Mouse (Mus musculus) thymus, postnatal 36 days (tissue): Measurements from ENCODE around the gene Arel1.

Experiments used
- DNase-seq, 2 experiments: peaks; one replicate each; pipeline ENCODE4 v3.0.0; 2022; ENCODE audit warnings: mixed read lengths in 2 of 2

The Arel1 gene

DNA sequence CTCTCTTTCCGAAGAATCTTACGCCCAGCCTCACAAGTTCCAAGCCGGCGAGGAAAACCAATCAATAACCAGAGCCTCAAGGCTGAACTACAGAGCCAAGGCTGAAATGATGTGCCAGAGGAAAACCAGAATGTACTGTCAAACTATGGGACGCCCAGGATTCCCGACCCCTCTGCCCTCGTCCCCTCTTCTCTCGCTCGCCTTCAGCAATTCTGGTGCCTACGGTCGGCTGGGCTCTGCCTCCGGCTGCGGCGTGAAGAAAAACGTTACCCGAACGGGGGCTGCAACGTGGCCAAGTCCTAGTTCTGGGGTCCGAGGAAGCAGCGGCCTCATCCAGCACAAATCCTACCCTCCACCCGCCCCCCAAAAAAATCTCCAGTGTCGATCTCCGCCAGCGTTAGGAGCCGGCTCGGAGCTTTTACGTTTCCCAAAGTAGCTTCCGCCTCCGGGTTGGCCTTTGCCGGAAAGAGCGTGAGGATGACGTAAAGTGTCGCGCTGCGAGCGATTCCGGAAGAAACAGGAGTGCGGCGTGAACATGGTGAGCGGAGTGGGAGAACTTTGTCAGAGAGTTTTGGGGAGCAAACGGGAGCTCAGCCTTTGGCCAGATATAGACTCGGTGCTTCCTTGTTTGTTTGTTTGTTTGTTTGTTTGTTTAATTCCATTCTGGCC lies at the start of gene Arel1, which contains the start of gene Fcf1:
TSS of gene Arel1 (minus strand) at position 473 of the 669 bp plus-strand sequence.
TSS of gene Fcf1 (plus strand) at position 470 of the 669 bp plus-strand sequence.
- peak; percentile 87 to 88 for DNase-seq

DNA sequence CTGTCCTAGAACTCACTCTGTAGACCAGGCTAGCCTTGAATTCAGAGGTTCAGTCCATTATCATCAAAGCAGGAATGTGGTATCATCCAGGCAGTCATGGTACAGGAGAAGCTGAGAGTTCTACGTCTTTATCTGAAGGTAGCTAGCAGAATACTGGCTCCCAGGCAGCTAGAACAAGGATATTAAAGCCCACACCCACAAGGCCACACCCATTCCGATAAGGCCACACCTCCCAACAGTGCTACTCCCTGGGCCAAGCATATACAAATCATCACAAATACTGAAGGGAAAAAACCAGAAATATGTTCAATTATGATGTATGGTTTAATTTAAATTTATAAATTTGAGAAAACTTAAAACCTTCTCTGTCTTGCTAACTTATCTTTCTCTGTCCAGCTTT lies 41.5 kb upstream of the Arel1 start:
- DNase-seq, result no peak

DNA sequence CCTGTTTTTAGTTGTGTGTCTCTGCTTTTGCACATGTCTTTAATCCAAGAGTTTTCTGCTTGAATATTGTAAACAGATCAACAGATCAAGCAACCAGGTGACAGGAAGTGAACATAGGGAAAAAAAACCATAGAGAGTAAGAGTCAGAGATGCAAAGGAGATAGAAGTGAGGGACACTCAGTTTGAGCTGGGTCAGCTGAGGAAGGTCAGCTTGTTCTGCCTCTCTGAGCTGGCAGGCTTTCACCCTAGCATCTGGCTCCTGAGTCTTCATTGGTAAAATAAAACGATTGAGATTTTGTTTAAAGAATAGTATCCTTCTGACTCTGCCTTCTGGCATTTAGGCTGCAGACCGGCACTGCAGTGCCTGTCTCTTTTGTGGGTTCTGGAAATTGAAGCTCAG lies 39.8 kb upstream of the Arel1 start:
- DNase-seq, result no peak

DNA sequence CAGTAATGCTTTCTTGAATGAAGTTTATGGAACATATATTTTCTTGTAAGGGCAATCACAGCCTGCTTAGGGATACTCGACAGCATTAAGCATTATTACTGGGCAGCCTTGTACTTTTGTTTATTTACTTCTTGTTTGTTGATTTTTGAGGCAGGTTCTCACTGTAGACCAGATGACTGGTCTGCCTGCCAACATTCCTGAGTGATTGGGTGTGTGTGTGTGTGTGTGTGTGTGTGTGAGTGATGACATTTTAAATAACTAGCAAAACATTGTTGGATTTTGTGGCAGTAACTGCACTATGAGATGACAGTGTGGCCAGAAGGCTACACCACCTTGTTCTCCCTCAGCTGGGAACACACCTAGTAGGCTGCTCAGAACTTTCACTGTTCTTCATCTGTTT lies 39.1 kb upstream of the Arel1 start:
- DNase-seq, result no peak

DNA sequence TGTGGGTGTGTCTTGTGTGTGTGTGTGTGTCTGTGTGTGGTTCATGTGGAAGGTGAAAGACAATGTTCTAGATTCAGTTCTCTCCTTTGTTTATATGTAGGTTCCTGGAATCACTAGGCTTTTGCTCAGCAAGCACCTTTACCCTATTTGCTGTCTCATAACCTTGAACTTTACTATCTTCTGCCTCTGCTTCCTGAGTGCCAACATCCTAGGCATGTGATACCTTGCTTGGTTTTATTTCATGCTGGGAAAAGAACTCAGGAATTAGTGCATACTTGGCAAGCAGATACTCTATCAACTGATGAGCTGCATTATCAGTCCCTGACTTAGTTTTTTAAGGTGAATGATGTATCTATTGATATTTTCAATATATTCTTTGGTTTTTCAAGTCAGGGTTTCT lies 36.3 kb upstream of the Arel1 start:
- DNase-seq, result no peak

DNA sequence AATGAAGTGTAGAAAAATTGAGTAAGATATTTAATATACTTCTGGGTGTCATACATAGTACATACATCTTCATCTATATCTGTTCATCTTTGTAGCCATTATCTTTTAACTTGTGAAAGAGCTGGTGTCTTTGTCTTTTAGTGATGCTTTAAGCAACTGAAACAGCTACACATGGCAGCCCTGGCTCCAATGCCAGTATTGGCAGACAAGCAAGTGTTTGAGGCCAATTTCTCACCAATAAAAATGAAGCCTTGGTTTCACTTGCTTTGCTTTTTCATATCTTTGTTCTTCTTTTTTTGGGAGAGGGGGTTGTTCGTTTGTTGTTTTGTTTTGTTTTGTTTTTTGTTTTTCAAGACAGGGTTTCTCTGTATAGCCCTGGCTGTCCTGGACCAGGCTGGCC lies 35.5 kb upstream of the Arel1 start:
- DNase-seq, result no peak

DNA sequence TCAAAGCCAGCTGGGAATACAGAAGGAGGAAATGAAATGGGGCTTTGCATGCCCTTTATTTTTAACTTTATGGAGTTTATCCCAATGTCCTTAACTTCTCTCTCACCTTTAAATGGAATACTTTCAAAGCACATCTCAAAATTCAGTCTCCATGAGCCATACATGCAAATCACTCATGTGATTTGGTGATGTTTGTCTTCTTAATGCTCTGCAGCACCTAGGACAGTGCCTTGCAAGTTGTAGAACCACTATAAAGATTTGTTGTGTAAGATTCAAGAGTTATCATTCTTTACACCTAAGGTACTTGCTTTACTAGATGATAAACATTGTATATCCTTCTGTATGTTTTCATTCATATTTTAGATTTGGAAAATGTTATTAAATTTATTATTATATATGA lies 28.4 kb upstream of the Arel1 start:
- DNase-seq, result no peak

DNA sequence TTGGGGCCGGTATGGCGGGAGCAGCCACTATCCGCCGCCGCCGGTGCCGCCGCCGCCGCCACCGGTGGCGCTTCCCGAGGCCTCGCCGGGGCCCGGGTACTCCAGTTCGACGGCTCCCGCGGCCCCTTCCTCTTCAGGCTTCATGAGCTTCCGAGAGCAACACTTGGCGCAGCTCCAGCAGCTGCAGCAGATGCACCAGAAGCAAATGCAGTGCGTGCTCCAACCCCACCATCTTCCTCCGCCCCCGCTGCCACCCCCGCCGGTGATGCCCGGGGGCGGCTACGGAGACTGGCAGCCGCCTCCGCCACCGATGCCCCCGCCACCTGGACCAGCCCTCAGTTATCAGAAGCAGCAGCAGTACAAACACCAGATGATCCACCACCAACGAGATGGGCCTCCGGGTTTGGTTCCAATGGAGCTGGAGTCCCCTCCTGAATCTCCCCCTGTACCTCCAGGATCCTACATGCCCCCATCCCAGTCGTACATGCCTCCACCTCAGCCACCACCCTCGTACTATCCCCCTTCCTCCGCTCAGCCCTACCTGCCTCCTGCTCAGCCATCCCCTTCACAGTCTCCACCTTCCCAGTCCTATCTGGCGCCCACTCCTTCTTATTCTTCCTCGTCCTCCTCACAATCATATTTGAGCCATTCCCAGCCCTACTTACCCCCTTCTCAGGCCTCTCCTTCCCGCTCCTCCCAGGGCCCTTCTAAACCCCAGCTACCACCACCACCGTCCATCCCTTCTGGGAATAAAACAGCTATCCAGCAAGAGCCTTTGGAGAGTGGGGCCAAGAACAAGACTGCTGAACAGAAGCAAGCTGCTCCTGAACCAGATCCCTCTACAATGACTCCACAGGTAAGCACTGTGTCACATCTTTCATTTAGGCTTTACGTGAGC lies 26.1 kb upstream of the Arel1 start:
- DNase-seq, result peak in 1 of 2 experiments; percentile 73

DNA sequence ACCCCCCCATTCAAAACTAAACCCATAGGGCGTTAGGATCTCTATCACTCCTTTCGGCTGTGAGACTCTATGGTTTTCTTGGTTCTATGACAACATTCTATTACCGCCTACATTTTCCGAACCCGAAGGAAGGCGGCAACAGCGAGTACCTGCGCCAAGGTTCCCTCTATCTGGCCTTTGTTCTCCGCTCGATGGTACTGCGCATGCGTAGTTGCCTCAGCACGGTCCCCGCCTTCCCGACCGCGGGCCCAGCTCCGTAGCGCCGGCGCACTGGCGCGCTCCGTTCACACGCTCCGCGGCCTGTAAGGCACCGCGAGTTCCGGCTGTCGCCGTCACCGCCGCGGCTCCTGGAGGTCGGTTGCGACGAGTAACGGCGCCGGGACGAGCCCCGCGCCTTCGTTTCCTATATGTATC lies 25.4 kb upstream of the Arel1 start, which contains the start of gene Ylpm1:
TSS of gene Ylpm1 (plus strand) at position 239 of the 414 bp plus-strand sequence.
- DNase-seq, result peak; percentile 96 to 98

DNA sequence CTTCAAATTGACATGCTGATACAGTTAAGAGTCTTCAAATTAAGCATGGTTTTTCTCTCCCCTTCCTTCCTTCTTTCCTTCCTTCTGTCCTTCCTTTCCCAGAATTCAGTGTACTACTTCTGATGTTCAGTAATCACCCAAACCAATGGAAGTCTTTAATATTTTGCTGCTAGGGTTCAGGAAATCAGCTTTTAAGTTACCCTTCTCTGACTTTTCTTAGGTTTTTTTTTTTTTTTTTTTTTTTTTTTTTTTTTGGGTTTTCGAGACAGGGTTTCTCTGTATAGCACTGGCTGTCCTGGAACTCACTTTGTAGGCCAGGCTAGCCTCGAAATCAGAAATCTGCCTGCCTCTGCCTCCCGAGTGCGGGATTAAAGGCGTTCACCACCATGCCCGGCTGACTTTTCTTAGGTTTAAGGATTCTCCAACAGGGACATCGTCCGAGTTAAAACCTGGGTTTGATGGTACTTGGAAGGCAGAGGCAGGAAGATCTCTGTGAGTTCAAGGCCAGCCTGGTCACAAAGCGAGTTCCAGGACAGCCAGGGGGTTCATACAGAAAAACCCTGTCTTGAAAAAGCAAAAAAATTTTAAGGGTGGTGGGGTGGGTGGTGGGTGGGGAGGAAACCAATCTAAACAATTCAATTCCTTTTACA lies 24.5 kb upstream of the Arel1 start:
- DNase-seq, result peak in 1 of 2 experiments; percentile 13

DNA sequence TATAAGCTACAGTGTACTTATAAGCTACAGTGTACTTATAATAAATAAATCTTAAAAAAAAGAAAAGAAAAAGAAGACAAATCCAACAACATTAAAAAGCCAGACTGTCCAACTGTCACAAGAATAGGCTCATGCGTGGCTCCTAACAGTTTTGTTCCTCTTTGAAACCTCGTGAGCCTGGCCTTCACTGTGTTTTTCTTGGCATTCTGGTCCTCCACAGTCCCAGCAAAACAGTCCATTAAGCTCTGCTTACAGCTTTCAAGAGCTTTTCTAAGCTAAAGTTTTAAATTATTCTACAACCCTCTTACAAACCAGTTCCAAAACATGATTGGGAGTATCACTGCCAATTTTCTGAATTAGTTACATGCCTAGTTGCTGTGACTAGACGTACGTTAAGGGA lies 18.8 kb upstream of the Arel1 start:
- no peak for DNase-seq

DNA sequence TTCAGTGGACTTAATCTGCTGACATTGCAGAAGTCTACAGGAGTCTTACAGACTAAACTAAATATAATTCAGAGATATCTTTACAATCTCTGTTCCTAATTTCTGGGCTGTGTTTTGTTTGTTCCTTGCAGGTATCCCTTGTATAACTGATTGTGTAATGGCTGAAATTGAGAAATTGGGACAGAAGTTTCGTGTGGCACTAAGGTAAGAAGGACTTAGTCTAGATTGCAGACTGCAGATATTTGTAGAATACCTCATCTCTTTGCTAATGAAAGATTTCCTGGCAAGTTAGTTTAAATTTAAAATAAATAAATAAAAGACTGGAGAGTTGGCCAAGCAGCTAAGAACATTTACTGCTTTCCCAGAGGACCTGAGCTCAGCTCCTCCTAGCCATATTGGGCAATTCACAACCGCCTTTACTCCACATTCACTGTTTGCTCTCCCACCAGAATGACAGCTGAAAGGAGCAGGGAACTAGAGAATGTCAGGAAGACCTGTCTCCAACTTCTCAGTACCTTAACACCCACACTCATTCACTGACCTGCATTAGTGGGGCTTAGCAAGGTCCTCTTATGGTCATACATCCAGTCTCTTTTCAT lies 8.7 kb upstream of the Arel1 start:
- no peak for DNase-seq

DNA sequence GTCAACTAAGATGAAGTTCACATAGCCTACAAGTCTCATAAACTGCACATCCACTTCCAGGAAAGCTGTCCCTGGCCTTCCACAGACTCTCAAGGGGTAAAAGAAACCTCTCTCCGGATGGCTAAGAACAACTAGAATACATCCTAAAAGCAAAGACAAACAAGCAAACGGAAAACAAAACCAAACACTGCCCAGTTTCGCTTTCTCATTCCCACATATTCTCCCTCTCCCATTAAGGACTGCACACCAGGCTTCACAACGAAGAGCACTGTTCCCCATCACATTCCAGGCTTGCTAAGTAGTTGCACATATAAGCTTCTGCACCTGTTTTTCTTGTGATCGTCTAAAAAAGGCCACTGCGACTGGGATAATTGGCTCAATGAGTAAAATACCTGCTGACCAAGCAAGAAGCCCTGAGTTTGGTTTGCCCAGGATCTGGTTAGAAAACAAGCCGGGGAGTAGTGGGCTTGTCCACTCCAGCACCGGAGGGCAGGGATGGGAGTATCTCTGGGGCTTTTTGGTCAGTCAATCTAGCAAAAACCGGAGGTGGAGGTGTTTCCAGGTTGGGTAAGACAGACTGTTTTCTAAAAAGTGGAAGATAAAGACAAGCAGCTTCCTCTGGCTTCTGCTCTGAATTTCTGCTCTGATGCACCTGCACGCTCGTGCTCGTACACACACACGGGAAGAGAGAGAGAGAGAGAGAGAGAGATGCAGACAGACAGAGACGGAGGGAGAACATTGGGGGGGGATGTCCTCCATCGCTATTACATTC lies 858 bp downstream of the Arel1 start:
- peak in 1 of 2 experiments; percentile 30 for DNase-seq

DNA sequence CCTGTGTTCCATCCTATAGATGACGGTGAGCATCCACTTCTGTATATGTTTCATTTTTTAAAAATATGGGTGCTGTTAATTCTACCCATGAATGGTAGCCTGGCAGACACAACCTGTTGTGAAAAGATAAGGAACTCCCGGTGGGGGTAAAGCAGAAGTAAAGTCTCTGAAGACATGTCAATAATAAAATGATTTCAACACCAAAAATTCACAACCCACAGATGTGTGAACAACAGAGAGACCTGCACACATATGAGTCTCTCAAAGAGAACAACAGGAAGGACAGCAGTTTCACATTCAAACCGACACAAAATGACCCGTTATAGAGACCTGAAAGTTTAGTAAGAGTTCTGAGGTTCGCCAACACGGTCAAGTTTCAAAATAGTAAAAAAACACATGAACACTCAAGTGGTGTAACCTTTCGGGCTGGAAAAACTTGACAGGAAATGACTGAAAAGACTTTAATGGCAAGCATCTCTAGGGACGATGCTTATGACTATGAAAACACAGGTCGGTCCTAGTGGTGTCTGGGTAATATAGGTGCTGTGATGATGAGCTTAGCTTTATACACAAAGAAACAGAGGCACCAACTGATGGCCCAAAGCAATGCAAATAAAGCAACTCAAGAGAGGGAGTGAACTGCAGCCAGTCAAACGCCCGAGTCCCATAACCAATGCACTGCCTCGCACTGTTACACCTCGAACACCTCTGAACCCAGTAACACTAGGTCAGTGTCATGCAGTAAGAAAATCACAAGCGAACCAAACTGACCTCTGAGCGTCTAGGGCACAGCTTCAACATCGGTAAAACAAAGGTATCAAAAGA lies 1.7 kb downstream of the Arel1 start:
- DNase-seq, result no peak

DNA sequence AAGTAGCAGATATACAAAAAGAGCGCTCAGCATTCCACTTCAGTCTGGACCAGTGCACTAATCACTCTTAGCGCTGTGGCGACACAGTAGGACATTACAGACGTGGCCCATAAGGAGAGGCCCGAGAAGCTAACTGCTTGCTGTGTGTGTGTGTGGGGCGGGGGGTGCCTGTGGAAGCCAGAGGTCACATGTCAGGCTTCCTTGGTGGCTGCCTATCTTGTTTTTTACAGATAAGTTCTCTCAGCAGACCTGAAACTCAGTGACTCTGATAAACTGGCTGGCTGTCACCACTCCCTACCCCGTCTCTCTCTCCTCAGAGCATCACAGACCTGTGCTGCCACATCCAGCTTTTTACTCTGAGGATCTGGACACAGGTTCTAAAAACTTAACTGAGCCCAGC lies 8.1 kb downstream of the Arel1 start:
- no peak for DNase-seq

DNA sequence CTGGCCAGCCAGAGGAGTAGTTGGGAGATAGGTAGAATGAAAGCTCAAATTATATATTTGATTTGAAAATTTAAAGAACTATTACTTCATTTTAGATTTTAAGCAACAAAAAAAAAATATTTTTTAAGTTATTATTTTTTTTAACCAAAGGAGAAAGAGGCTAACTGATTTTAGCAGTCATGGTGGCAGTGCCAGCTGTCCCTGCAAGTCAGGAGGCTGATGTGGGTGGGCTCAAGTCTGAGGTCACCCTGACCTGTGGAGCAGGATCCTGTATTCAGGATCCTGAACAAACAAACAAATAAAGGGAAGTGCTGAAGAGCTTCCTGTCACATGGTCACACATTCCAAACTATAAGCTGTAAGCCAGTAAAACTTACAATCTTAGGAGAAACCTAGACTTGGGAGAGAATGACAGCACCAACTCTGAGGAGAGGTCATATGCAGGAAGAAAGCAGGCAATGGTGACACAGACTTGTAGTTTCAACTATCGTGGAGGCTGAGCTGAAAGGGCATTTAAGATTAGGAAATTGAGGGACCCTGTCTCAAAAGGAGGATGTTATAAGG lies 11.8 kb downstream of the Arel1 start:
- no peak for DNase-seq

DNA sequence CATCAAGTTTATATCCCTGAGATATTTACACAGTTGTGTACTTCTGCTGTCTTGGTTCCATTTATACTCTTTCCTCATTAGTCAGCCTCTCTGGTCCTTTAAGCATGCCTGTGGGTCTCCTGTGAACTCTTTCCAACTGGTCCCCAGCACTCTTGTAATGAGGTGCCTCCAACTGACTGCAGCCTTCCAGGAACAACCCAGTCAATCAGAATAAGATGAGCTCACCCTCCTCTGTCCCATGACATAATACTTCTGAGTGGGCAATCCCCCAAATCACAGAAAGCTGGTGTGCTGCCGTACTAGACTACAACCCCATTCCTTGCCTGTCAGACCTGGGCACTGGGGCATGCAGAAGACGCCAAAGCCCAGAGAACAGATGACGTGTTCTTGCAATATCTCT lies 14.4 kb downstream of the Arel1 start:
- no peak for DNase-seq

DNA sequence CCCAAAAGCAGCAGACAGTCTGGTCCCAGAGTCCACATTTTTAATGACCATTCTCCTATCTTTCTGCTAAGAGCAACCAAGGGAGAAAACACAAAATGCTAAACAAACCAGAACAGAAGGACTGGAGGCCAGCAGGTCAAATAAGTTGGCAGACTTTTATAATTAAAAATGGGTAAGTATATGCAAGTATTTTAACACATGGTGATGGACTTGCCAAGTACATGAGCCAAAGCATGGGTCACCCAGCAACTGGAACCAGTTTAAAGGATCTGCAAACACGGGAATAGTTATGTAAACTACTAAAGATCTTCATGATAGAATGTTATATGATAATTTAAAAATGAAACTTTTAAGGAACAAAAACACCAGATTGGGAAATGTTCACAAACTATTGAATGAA lies 18.3 kb downstream of the Arel1 start:
- DNase-seq, result no peak

DNA sequence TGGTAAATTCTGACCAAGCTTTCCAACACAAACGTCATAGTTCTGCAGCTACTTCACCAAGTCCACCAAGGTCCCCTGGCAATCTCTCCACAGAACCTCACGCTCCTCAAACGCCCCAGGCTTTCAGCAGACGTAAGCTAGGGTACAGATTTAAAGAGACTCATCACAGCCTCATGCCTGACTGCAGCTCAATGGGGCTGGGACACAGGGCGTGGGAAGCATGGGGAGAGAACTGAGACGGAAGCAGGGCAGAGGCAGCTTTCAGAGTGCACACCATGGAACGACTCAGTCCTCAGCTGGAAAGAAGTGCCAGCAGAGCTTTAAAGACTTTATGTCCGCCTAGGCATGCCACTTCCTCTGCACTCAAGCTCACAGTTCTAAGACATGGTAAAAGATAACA lies 19.2 kb downstream of the Arel1 start:
- no peak for DNase-seq

DNA sequence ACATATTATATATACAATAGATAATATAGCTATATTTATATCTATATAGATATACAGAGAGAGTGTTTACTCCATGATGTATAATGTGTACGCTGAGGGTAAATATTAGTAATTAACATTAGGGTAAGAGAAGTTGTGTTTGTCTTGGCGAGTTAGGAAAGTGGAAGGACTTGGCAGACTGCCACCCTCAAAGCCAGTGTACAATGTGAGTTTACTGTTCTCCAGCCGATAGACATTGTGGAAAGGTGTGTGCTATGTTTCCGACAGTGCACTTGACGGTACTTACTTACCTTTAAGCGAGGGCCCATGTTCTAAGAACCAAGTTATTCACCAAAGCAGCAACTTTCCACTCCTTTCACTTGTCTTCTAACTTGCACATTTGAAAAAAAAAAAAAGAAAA lies 19.9 kb downstream of the Arel1 start:
- DNase-seq, result no peak
